Mouse (Mus musculus) ES-E14 (cell line): ENCODE results near the gene Frmd5.

Experiments used
- HCFC1 ChIP-seq: IDR thresholded peaks from 2 replicates; pipeline ENCODE4 v1.6.1; 2012; ENCODE audit warnings: low read length, inconsistent platforms, borderline replicate concordance; ENCODE audit not compliant: insufficient read depth
- MAFK ChIP-seq: IDR thresholded peaks from 2 replicates; pipeline ENCODE4 v1.6.1; 2014; ENCODE audit warnings: mild to moderate bottlenecking, low read depth, low read length, inconsistent platforms; ENCODE audit not compliant: insufficient read depth
- ZC3H11A ChIP-seq: IDR thresholded peaks from 2 replicates; pipeline ENCODE4 v1.6.1; 2012; ENCODE audit warnings: low read depth, mild to moderate bottlenecking, inconsistent platforms, low read length, borderline replicate concordance
- ZNF384 ChIP-seq: IDR thresholded peaks from 2 replicates; pipeline ENCODE4 v1.6.1; 2012; ENCODE audit warnings: low read depth, low read length, inconsistent platforms

GRCm38 (mm10) chr2:121853974-121854373 is 47.1 kb upstream of the Frmd5 start:
- TF ChIP-seq HCFC1: no peak
- no peak for TF ChIP-seq ZNF384
- no peak for TF ChIP-seq ZC3H11A
- no peak for TF ChIP-seq MAFK
